1 mouse cellular context compared by ENCODE assay signal in the genomic region with DNA sequence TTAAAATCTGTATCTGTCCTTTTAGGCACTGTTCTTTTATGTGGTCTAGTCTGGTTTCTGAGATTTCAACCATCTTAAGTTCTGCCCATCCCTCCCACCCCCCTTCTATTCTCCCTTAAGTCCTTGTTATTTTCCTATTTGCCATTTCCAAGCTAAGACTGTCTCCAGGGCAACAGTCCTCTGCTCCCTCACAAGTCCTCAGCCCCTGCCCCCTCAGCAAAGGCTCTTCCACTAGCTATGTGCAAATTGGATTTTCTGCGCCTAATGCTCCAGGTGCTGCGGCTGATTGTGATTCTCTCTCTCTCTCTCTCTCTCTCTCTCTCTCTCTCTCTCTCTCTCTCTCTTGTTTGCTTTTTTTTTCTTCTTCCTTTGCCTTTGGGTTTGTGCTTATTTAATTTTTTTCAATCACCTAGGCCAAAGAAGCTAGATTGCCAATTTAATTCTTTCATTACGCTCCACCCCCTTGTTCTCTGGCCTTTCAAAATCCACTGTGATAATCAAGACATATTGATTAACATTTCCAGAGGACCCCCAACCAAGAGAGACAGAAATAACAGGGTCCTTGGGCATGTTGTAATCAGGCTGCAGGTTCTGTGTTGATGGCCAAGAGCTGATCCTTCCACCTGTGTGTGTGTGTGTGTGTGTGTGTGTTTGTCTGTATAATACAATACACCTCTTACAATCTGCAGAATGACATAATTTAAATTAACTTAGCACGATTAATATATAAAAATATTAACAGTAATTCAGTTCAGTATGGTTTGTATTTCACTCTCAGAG.
TF ChIP-seq lines count a peak whose summit lies in the region.

No protein-coding gene starts in this region.

TF ChIP-seq in CH12.LX, 34 proteins besides CTCF, POLR2A, EP300 and RAD21 (continued from another document):
- TF ChIP-seq RCOR1 (conservative IDR thresholded peaks at IDR 0.05; ENCODE audit: low read depth, low read length), result no peak
- no peak for TF ChIP-seq CHD1 (IDR thresholded peaks at IDR 0.05; ENCODE audit: low read depth, low read length)
TF ChIP-seq in CH12.LX: peak in this region for 0.
